Mouse (Mus musculus) kidney, postnatal 36 days (tissue): ENCODE measurements around the gene Nacc1.
A peak's percentile ranks its signal among the peaks of the same experiment; 100 is the strongest.
"Not testable (repeated sequence)": the region's sequence is repeated elsewhere in the genome, so short reads cannot be mapped to it uniquely, and the experiment has no call there.

ENCODE experiments used
- DNase-seq, 2 experiments: peaks; one replicate each; pipeline ENCODE4 v3.0.0; 2021 to 2022; ENCODE audit warnings: mixed read lengths in 2 of 2

Gene Nacc1

GRCm38 (mm10) chr8:84639162-84640009 lies 48.3 kb downstream of the Nacc1 start:
- peak; percentile 94 to 96 for DNase-seq

DNA sequence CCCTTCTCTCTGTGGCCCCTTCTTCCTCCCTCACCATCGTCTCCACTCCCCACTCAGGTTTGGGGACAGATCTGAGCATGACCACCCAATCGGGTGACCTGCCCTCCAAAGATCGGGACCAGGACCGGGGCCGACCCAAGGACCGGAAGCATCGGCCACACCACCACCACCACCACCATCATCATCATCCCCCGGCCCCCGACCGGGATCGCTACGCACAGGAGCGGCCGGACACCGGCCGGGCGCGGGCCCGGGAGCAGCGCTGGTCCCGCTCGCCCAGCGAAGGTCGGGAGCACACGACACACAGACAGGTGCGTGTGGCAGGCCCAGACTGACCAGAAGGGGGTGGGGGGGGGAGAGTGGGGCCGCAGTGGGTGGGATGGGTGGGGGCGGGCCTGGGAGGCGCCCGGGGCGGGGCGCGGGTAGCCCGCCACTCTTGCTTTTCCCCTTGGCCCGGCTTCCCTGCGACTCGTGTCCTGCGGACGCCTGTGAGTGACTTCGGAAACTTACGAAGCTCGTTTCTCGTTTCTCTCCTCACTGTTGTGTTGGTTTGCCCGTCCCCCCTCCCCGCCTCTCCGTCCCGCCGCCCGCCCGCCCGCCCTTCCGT lies 49.0 kb downstream of the Nacc1 start:
- peak in 1 of 2 experiments; percentile 58 for DNase-seq

- peak in 1 of 2 experiments; percentile 29 for DNase-seq
These were observed 49.6 kb downstream of the Nacc1 start for GRCm38 (mm10) chr8:84637946-84638554.

DNA sequence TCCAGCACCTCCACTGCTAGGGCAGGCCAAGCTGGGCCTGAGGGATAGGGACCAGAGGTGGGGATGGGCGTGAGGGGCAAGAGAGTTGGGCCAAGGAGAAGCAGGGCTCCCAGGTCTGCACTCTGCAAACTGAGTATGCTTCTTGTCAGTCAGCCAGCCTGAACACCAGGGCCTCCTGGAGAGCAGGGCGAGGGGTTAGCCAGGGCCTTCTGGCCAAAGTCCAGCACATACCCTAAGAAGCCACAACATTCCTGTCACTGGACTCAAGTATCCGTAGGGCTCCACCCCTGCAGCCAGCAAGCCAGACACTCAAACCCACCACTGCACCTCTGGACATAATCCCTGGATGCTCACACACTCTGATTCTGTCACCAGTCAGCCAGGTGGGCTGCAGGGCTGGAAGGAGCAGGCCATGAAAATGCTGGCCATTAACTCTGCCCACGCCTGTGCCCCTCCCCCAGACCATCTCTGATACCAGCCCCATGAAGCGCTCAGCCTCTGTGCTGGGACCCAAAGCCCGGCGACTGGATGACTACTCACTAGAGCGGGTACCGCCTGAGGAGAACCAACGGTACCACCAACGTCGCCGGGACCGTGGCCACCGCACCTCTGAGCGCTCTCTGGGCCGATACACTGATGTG lies 51.5 kb downstream of the Nacc1 start:
- peak; percentile 45 to 54 for DNase-seq

GRCm38 (mm10) chr8:84635397-84636050 lies 52.1 kb downstream of the Nacc1 start:
- DNase-seq: no peak

DNA sequence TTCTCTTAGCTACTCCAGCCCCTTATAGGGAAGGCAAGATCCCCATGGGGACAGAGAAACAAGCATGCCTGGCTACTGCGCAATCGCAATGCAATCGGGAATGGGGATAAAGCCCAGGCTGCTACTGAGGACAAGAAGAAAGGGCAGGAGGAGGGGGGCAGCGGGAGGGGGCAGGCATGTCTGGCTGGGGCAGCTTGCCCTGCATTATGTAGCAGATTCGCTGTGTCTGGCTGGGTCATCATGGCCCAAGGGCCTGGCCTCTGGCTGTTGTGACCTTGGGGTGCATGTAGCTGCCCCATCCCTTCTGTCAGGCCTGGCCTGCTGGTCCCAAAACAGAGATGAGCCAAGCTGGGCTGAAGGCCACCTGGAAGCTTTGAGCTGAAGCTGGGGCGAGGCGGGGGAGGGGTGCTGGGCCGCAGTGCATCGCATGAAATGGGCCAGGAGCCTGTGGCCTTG lies 52.8 kb downstream of the Nacc1 start:
- DNase-seq: no peak

- no peak for DNase-seq
These were observed 53.6 kb downstream of the Nacc1 start for GRCm38 (mm10) chr8:84633841-84634584.

GRCm38 (mm10) chr8:84631813-84632212 lies 55.8 kb downstream of the Nacc1 start:
- DNase-seq: no peak

DNA sequence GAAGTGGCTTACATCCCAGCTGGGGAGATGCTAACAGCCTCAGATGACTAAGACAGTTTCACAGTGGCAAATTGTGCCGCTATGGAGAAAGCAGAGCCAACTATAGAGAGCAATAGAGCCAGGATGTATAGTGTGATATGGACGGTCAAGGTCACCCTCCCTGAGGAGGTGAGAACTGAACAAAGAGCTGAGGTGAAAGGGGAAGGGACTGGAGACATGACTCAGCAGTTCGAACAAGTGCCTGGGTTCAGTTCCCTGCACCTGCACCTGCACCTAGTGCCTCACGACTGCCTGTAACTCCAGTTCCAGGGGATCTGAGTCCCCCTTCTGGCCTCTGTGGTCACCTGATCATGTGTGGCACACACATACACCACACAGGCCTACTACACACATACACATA lies 57.5 kb downstream of the Nacc1 start:
- DNase-seq: no peak

GRCm38 (mm10) chr8:84629586-84629985 lies 58.1 kb downstream of the Nacc1 start:
- DNase-seq: no peak

GRCm38 (mm10) chr8:84623425-84623824 lies 64.2 kb downstream of the Nacc1 start:
- DNase-seq: not testable (repeated sequence)

GRCm38 (mm10) chr8:84621102-84621625 lies 66.5 kb downstream of the Nacc1 start:
- no peak for DNase-seq
